Mouse (Mus musculus) MEL (cell line): ENCODE measurements around the gene Efcab5.

Experiments used
- CTCF ChIP-seq, 3 experiments: IDR thresholded peaks in 2 of 3; conservative IDR thresholded peaks in 1 of 3; 2 replicates each; pipeline ENCODE4 v1.5.1; 2011 to 2012; ENCODE audit warnings: low read length in 3 of 3, low read depth in 2 of 3, mild to moderate bottlenecking in 2 of 3, improper control_type of control experiment in 1 of 3, inconsistent platforms in 1 of 3, mixed read lengths in 1 of 3, moderate library complexity in 1 of 3; ENCODE audit not compliant: control insufficient read depth in 1 of 3, insufficient read depth in 1 of 3, poor library complexity in 1 of 3, severe bottlenecking in 1 of 3
- ETS1 ChIP-seq: IDR thresholded peaks from 2 replicates; pipeline ENCODE4 v1.6.1; 2012; ENCODE audit warnings: low read depth, mild to moderate bottlenecking, inconsistent platforms, low read length, improper control_type of control experiment, moderate library complexity
- GATA1 ChIP-seq: IDR thresholded peaks from 2 replicates; pipeline ENCODE4 v1.6.1; 2011; ENCODE audit warnings: low read depth, low read length, improper control_type of control experiment
- KAT2A ChIP-seq: conservative IDR thresholded peaks from 2 replicates; pipeline ENCODE4 v1.6.1; 2012; ENCODE audit warnings: low read depth, low read length, improper control_type of control experiment, inconsistent platforms
- TAL1 ChIP-seq: IDR thresholded peaks from 2 replicates; pipeline ENCODE4 v1.6.1; 2012; ENCODE audit warnings: mild to moderate bottlenecking, inconsistent platforms, low read length, moderate library complexity, mixed read lengths

DNA sequence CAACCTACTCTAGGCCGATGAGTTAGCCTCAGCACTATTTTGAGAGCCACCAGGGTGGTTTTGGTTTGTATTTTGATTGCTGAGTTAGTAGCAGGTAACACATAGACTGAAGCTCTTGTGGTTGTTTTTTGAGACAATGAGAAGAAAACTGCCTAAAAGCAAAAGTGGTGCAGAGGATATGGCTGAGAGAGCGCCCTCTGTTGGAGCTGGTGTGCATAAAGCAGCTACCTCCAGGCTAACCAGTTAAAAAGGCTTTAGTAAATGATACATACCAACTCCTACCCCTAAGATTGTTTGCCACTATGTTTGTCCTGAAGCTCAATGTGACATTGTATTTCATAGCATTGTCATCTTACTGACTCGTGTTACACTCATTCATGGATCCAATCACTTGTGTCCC lies 56.2 kb downstream of the Efcab5 start:
- TF ChIP-seq TAL1 (no peak), KAT2A (no peak), CTCF (IDR thresholded peaks at IDR 0.05 in 2 of 3, conservative IDR thresholded peaks at IDR 0.05 in 1 of 3; ENCODE audit: control insufficient read depth in 1 of 3, insufficient read depth in 1 of 3, low read depth in 2 of 3, low read length in 3 of 3, poor library complexity in 1 of 3, severe bottlenecking in 1 of 3) (peak; percentile 87 to 98 (median 92)), GATA1 (no peak), ETS1 (no peak)
